Mouse (Mus musculus): Measurements from ENCODE around the gene Krt72.

Gene Krt72

GRCm38 (mm10) chr15:101786360-101786759 lies at the start of gene Krt72:
Gene Krt72, minus strand, starts transcription at chr15:101786460.
- DNase-seq (ENCODE audit: low spot score) = no peak

- DNase-seq (ENCODE audit: low spot score) = no peak
These were observed 48.6 kb upstream of the Krt72 start for GRCm38 (mm10) chr15:101834784-101835328.

- DNase-seq (ENCODE audit: low spot score) = no peak
These were observed 46.9 kb upstream of the Krt72 start for GRCm38 (mm10) chr15:101833131-101833530.

- no peak for DNase-seq (ENCODE audit: low spot score)
These were observed 43.2 kb upstream of the Krt72 start for GRCm38 (mm10) chr15:101829441-101829840.

- no peak for DNase-seq (ENCODE audit: low spot score)
These were observed 35.5 kb upstream of the Krt72 start for GRCm38 (mm10) chr15:101821786-101822185.

- no peak for DNase-seq (ENCODE audit: low spot score)
These were observed 31.6 kb upstream of the Krt72 start, which contains the start of gene Krt2 for GRCm38 (mm10) chr15:101817875-101818274. Gene Krt2, minus strand, starts transcription at chr15:101818169.

- DNase-seq (ENCODE audit: low spot score) = no peak
These were observed 17.0 kb upstream of the Krt72 start for GRCm38 (mm10) chr15:101803052-101803822.

GRCm38 (mm10) chr15:101802296-101802835 lies 16.1 kb upstream of the Krt72 start, which contains the start of gene Krt73:
Gene Krt73, minus strand, starts transcription at chr15:101802346.
- no peak for DNase-seq (ENCODE audit: low spot score)

GRCm38 (mm10) chr15:101790867-101791266 lies 4.6 kb upstream of the Krt72 start:
- DNase-seq (ENCODE audit: low spot score) = no peak

GRCm38 (mm10) chr15:101773420-101773819 lies 12.8 kb downstream of the Krt72 start:
- no peak for DNase-seq (ENCODE audit: low spot score)

GRCm38 (mm10) chr15:101772711-101773081 lies 13.6 kb downstream of the Krt72 start:
- peak; percentile 93 for DNase-seq (ENCODE audit: low spot score)

- peak; percentile 52 for DNase-seq (ENCODE audit: low spot score)
These were observed 14.1 kb downstream of the Krt72 start for GRCm38 (mm10) chr15:101772080-101772710.

GRCm38 (mm10) chr15:101770226-101770625 lies 16.0 kb downstream of the Krt72 start:
- no peak for DNase-seq (ENCODE audit: low spot score)

GRCm38 (mm10) chr15:101742711-101743110 lies 43.5 kb downstream of the Krt72 start, which contains the start of gene Krt71:
Gene Krt71, minus strand, starts transcription at chr15:101743109.
- DNase-seq (ENCODE audit: low spot score) = no peak

GRCm38 (mm10) chr15:101737786-101738185 lies 48.5 kb downstream of the Krt72 start:
- DNase-seq (ENCODE audit: low spot score) = no peak

GRCm38 (mm10) chr15:101730653-101731052 lies 55.6 kb downstream of the Krt72 start:
- DNase-seq (ENCODE audit: low spot score) = no peak
